Mouse (Mus musculus) embryonic facial prominence, embryonic 11.5 days (tissue): Measurements from ENCODE around the gene Sult2b1. TPM values are rescaled to one million over a fixed set of nuclear protein-coding genes. Genes with fewer than 3 reads are reported as not detected.

ENCODE experiments used
- ATAC-seq: fragments of 200-750 bp; cut with Nextera tagmentation; replicated peaks from 2 replicates; pipeline ENCODE4 v1.8.0; 2017; ENCODE audit warnings: low read depth; ENCODE audit not compliant: insufficient number of reproducible peaks, low FRiP score, low TSS enrichment
- DNase-seq: peaks from one replicate; pipeline ENCODE4 v3.0.0-alpha.2; 2015; ENCODE audit warnings: low spot score
- H3K27ac ChIP-seq: fragments of 300-500 bp; sonication (generic); replicated peaks from 2 replicates; pipeline ENCODE4 v1.5.1; 2014; ENCODE audit warnings: mild to moderate bottlenecking, low read depth, low read length, control low read depth
- H3K27me3 ChIP-seq: fragments of 300-500 bp; sonication (generic); 2 replicates; pipeline ENCODE4 v1.6.1; 2014; ENCODE audit warnings: mild to moderate bottlenecking, low read length, moderate library complexity, mixed read lengths; ENCODE audit not compliant: control insufficient read depth, insufficient read depth
- H3K36me3 ChIP-seq: fragments of 300-500 bp; sonication (generic); replicated peaks from 2 replicates; pipeline ENCODE4 v1.6.1; 2014; ENCODE audit warnings: low read depth, mild to moderate bottlenecking, low read length, moderate library complexity, mixed read lengths; ENCODE audit not compliant: control insufficient read depth, insufficient read depth
- H3K4me1 ChIP-seq: fragments of 300-500 bp; sonication (generic); 2 replicates; pipeline ENCODE4 v1.6.1; 2014; ENCODE audit warnings: low read length, mixed read lengths; ENCODE audit not compliant: control insufficient read depth, insufficient read depth
- H3K4me2 ChIP-seq: fragments of 300-500 bp; sonication (generic); 2 replicates; pipeline ENCODE4 v1.6.1; 2014; ENCODE audit warnings: low read depth, mild to moderate bottlenecking, control low read depth, low read length, moderate library complexity
- H3K4me3 ChIP-seq: fragments of 300-500 bp; sonication (generic); 2 replicates; pipeline ENCODE4 v1.5.1; 2014; ENCODE audit warnings: low read depth, low read length, control low read depth
- H3K9ac ChIP-seq: fragments of 300-500 bp; sonication (generic); replicated peaks from 2 replicates; pipeline ENCODE4 v1.6.1; 2014; ENCODE audit warnings: mild to moderate bottlenecking, control low read depth, low read length
- H3K9me3 ChIP-seq: fragments of 300-500 bp; sonication (generic); replicated peaks from 2 replicates; pipeline ENCODE4 v1.6.1; 2016; ENCODE audit warnings: mild to moderate bottlenecking, low read length, inconsistent platforms, mixed read lengths; ENCODE audit not compliant: control insufficient read depth
- WGBS: fragments of 180-500 bp; shearing (Covaris S2); extraction: QIAGEN DNeasy Blood & Tissue Kit; methylation state at CpG from one replicate; pipeline ENCODE4 v1.1.7; 2014; 5-methylcytosine and 5-hydroxymethylcytosine counted together
- polyA plus RNA-seq: library from polyadenylated mRNA; unstranded; fragments of >200 nt; fragmentation: Nextera tagmentation; extraction: Ambion mirVana; gene quantifications from 2 replicates; pipeline ENCODE4 v1.2.1, GENCODE M21; 2014

Sult2b1 gene
- polyA plus RNA-seq: 1.8 and 2.0 TPM in 2 replicates

DNA sequence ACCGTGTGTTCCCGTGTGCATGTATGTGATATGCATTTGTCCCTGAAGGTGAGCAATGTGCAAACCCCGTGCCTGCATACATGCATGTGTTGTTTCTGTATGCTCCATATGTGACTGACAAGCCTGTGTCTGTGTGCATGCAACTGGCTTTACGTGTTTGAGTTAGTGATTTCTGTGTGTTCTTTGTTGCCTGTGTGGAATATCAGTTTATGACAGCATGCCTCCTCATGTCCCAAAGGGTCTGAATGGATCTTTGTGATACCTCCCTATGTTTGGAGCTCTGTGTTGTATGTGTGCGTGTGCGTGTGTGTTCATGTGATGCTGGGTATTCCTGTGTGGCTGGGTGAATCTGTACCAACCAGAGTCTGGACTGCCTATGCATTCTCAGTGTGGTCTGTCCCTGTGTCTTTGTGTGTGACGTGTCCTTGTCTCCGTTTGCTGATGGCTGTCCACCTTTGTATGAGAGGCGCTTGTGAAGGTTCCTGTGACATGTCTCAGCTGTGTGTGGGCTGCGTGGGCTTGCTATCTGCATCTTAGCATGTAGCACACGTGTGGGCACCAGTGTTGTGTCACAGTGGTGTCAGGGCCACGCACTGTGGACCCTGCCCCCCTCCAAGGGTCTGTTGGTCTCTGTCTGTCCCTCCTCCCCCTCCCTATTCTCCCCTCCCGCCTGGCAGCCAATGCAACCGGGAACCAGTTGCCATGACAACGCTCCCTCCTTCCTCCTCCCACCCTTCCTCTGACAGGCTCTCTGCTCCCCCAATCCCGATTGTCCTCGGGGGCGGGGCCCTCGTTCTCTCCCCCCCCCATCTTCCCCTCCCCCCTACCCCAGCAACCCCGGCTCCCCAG is at the start of gene Sult2b1:
Sult2b1 (minus strand) TSS at position 146 of the 849 bp plus-strand sequence.
- DNase-seq (peak; percentile 96), ATAC-seq (peak; percentile 9)
- H3K9ac ChIP-seq: peak within 1 kb of the TSS; percentile 77
- H3K4me3 ChIP-seq: peak within 1 kb of the TSS; percentile 95
- H3K27ac ChIP-seq: peak within 1 kb of the TSS; percentile 70
- no peaks in the 10 kb centered on the region for H3K9me3 ChIP-seq
- no peaks in the 10 kb centered on the region for H3K4me1 ChIP-seq
- H3K4me2 ChIP-seq: peak within 1 kb of the TSS; percentile 94
- H3K27me3 ChIP-seq: no peaks in the 10 kb centered on the region
- WGBS: 25% methylated on average over 19 of the region's 20 CpGs
- peaks cover 6% of the 10 kb centered on the region for H3K36me3 ChIP-seq

- ATAC-seq (0 out of 2 replicates have a peak, but pooled peaks have one; percentile 6), DNase-seq (no peak)
- Histone ChIP-seq H3K4me1 (peaks cover 5% of the 10 kb centered on the region; the same call in 1 of the 2 replicates), H3K4me3 (peak overlapping the region; percentile 33), H3K27me3 (peaks cover 41% of the 10 kb centered on the region), H3K4me2 (peak overlapping the region; percentile 50), H3K36me3 (no peaks in the 10 kb centered on the region), H3K9me3 (no peaks in the 10 kb centered on the region), H3K9ac (no peak overlapping the region; the same call in 1 of the 2 replicates), H3K27ac (no peak overlapping the region)
- 2% methylated on average over 22 of the region's 31 CpGs for WGBS
These were observed 49.5 kb upstream of the Sult2b1 start for GRCm38 (mm10) chr7:45833924-45834323.

GRCm38 (mm10) chr7:45833148-45833790 is 48.8 kb upstream of the Sult2b1 start:
- ATAC-seq (no peak), DNase-seq (peak; percentile 27)
- no peak overlapping the region for H3K27ac ChIP-seq
- peak overlapping the region; percentile 18; the same call in 1 of the 2 replicates for H3K9ac ChIP-seq
- no peaks in the 10 kb centered on the region for H3K9me3 ChIP-seq
- peak overlapping the region; percentile 50 for H3K4me2 ChIP-seq
- H3K4me1 ChIP-seq: peaks cover 5% of the 10 kb centered on the region; the same call in 1 of the 2 replicates
- H3K4me3 ChIP-seq: peak overlapping the region; percentile 33
- 2% methylated on average over 49 of the region's 86 CpGs for WGBS
- no peaks in the 10 kb centered on the region for H3K36me3 ChIP-seq
- peaks cover 41% of the 10 kb centered on the region for H3K27me3 ChIP-seq

- Histone ChIP-seq H3K9me3 (no peaks in the 10 kb centered on the region), H3K27ac (no peak overlapping the region), H3K27me3 (peaks cover 41% of the 10 kb centered on the region), H3K9ac (no peak overlapping the region), H3K4me2 (peak overlapping the region; percentile 50), H3K36me3 (peaks cover 5% of the 10 kb centered on the region; the same call in 1 of the 2 replicates), H3K4me3 (peak overlapping the region; percentile 33), H3K4me1 (peaks cover 5% of the 10 kb centered on the region; the same call in 1 of the 2 replicates)
- no peak for DNase-seq
- no peak for ATAC-seq
- WGBS: 8% methylated on average over 30 of the region's 30 CpGs
These were observed 48.0 kb upstream of the Sult2b1 start for GRCm38 (mm10) chr7:45832428-45832827.

DNA sequence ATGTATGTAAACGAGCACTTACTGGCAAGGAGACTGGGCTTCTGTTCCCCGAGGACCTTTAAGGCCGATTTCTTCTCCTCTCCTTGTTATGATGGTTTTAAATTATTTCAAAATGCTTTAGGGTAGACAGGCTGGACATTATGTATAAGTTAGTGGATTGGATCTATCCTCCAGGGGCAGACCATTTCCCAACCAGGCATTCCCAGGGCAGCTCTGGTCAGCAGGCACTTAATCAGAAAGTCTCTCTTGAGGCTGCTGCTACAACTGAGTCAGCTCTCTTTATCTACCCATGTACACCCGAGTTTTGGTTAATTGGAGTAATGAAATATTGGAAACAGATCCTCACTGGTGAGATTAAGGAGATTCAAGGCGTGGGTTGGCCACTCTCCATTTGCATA is 46.7 kb upstream of the Sult2b1 start:
- ATAC-seq: no peak
- WGBS: 18% methylated on average over 5 of the region's 5 CpGs
- peaks cover 41% of the 10 kb centered on the region for H3K27me3 ChIP-seq

GRCm38 (mm10) chr7:45830427-45831127 is 46.1 kb upstream of the Sult2b1 start, which contains the start of gene Grwd1:
Gene Grwd1, minus strand, starts transcription at chr7:45830944.
- no peaks in the 10 kb centered on the region for H3K9me3 ChIP-seq
- peak within 1 kb of the TSS; percentile 61 for H3K4me2 ChIP-seq
- peaks cover 14% of the 10 kb centered on the region for H3K36me3 ChIP-seq
- ATAC-seq (peak; percentile 87), DNase-seq (peak; percentile 94)
- H3K9ac ChIP-seq: peak within 1 kb of the TSS; percentile 79
- peaks cover 5% of the 10 kb centered on the region; the same call in 1 of the 2 replicates for H3K4me1 ChIP-seq
- WGBS: under 1% methylated on average over 35 of the region's 35 CpGs
- H3K27ac ChIP-seq: no peak within 1 kb of the TSS; the same call in 1 of the 2 replicates
- H3K4me3 ChIP-seq: peak within 1 kb of the TSS; percentile 93
- peaks cover 41% of the 10 kb centered on the region for H3K27me3 ChIP-seq

More for the DNA sequence above, 46.7 kb upstream of the Sult2b1 start:
- H3K4me2 ChIP-seq: peak overlapping the region; percentile 61
- H3K9me3 ChIP-seq: no peaks in the 10 kb centered on the region
- peaks cover 9% of the 10 kb centered on the region for H3K36me3 ChIP-seq
- peaks cover 5% of the 10 kb centered on the region; the same call in 1 of the 2 replicates for H3K4me1 ChIP-seq
- H3K9ac ChIP-seq: no peak overlapping the region; the same call in 1 of the 2 replicates
- DNase-seq: no peak
- H3K27ac ChIP-seq: no peak overlapping the region
- peak overlapping the region; percentile 93 for H3K4me3 ChIP-seq

DNA sequence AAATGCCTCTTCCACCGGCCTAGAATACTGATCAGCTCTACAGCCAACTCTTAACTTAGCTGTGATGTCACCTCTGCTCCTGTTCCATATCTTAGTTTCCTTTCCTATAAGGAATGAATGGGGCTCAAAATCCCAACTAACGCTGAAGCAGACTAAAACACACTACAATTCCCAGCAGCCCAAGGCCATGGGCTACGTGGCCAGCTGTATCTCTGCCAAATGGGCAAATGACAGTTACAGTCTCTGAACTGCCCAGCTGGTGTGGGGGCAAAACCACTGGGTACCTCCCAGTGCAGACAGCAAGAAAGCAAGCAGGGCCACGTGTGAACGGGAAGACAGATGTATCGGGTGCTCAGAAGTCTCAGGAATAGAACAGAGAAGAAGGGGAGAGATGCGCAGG is 42.2 kb upstream of the Sult2b1 start:
- WGBS: 91% methylated on average over 7 of the region's 7 CpGs
- no peak overlapping the region for H3K27ac ChIP-seq
- H3K27me3 ChIP-seq: peaks cover 5% of the 10 kb centered on the region
- no peak overlapping the region for H3K4me3 ChIP-seq
- H3K9me3 ChIP-seq: no peaks in the 10 kb centered on the region
- H3K4me2 ChIP-seq: no peak overlapping the region
- no peaks in the 10 kb centered on the region for H3K4me1 ChIP-seq
- no peak overlapping the region for H3K9ac ChIP-seq
- ATAC-seq (no peak), DNase-seq (no peak)
- peaks cover 20% of the 10 kb centered on the region for H3K36me3 ChIP-seq
